ENCODE assay signal across 7 mouse cellular contexts in the genomic region with DNA sequence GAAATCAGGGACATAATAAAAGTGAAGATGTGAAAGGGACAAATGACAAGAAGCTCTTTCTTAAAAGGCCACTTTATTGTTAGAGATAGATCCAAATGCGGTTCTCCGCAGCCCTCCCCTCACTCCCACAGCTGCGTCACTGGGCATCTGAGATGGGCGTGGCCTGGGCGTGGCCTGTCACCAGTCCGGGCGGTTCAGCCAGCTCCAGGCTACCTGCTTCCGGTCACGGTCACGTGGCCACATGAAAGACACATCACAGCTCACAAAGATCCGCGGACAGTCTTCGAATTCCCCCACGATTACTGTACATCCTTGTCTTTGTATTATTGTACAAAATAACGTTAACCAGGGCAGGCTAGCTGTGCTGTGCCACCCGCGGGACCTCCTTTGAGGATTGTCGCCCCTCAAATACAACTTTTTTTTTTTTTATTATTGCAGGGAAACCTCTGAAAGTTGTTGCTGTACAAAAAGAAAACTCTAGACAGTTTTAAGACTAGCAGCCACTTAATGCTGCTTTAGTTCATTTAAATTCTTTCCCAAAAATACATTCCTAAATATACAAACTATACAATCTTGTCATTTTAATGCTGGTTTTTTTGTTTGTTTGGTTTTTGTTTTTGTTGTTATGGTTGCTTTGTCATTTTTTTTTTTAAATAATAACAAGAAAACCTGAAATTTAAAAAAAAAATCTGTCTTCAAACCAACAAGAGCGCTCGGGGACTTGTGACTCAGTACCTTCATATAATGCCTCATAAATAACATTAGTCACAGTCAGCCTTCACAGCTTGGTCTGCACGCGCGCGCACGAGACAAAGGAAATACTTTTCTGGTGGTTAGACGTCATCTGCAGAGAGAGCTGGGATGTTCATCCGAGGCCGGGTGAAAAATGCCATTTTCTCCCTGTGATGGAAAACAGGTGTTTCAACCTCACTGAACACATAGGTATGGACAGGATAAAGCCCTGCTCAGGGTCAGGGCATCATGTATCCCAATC. TPM values are rescaled to one million over a fixed set of nuclear protein-coding genes. Genes with fewer than 3 reads are reported as not detected.
DNase-seq lines count a peak whose midpoint lies in the region; ATAC-seq and TF ChIP-seq lines count a peak whose summit lies in the region.

No protein-coding gene starts in this region.

- intact Hi-C loops in heart, adult 2 months (cut with DNase I) = no loop called here

- no peaks in the 10 kb centered on the region for H3K9me3 ChIP-seq in embryonic facial prominence, embryonic 12.5 days
- H3K9me3 ChIP-seq in limb, embryonic 11.5 days (ENCODE audit: control insufficient read depth, low read length) = no peaks in the 10 kb centered on the region
- H3K9me3 ChIP-seq in midbrain, embryonic 13.5 days = no peaks in the 10 kb centered on the region

- H3K4me3 ChIP-seq in embryonic facial prominence, embryonic 12.5 days = peak overlapping the region; percentile 36
- peak overlapping the region; percentile 48 for H3K4me3 ChIP-seq in heart, adult 2 months
- no peak overlapping the region; the same call in 1 of the 2 replicates for H3K4me3 ChIP-seq in kidney, adult 2 months (ENCODE audit: insufficient read depth, low read depth, low read length)
- peak overlapping the region; percentile 23; the same call in 1 of the 2 replicates for H3K4me3 ChIP-seq in limb, embryonic 11.5 days (ENCODE audit: low read depth, low read length)
- peak overlapping the region; percentile 28 for H3K4me3 ChIP-seq in midbrain, embryonic 13.5 days (replicated peaks)
- H3K4me3 ChIP-seq in small intestine, adult 2 months (ENCODE audit: low read depth, low read length) = peak overlapping the region; percentile 58

- H3K36me3 ChIP-seq in embryonic facial prominence, embryonic 12.5 days = no peaks in the 10 kb centered on the region
- no peaks in the 10 kb centered on the region for H3K36me3 ChIP-seq in heart, adult 2 months (ENCODE audit: control insufficient read depth, insufficient read depth, low read length)
- peaks cover 2% of the 10 kb centered on the region; the same call in 1 of the 2 replicates for H3K36me3 ChIP-seq in kidney, adult 2 months (ENCODE audit: control insufficient read depth, insufficient read depth, low read length)
- H3K36me3 ChIP-seq in limb, embryonic 11.5 days (ENCODE audit: control insufficient read depth, insufficient read depth, low read length) = no peaks in the 10 kb centered on the region
- H3K36me3 ChIP-seq in midbrain, embryonic 13.5 days = peaks cover 25% of the 10 kb centered on the region
- peaks cover 11% of the 10 kb centered on the region for H3K36me3 ChIP-seq in small intestine, adult 2 months (ENCODE audit: control insufficient read depth, insufficient read depth, low read length)

- H3K27me3 ChIP-seq in embryonic facial prominence, embryonic 12.5 days = no peaks in the 10 kb centered on the region
- H3K27me3 ChIP-seq in heart, adult 2 months (ENCODE audit: control insufficient read depth, insufficient read depth, low read length) = no peaks in the 10 kb centered on the region
- no peaks in the 10 kb centered on the region for H3K27me3 ChIP-seq in kidney, adult 2 months (replicated peaks; ENCODE audit: control insufficient read depth, insufficient read depth, low read length)
- H3K27me3 ChIP-seq in limb, embryonic 11.5 days (ENCODE audit: control insufficient read depth, insufficient read depth, low read length) = no peaks in the 10 kb centered on the region
- H3K27me3 ChIP-seq in midbrain, embryonic 13.5 days = no peaks in the 10 kb centered on the region
- no peaks in the 10 kb centered on the region for H3K27me3 ChIP-seq in small intestine, adult 2 months (ENCODE audit: control insufficient read depth, insufficient read depth, low read length)

- peak overlapping the region; percentile 40 for H3K9ac ChIP-seq in embryonic facial prominence, embryonic 12.5 days
- H3K9ac ChIP-seq in heart, adult 2 months (ENCODE audit: low read depth, low read length) = peak overlapping the region; percentile 66
- H3K9ac ChIP-seq in limb, embryonic 11.5 days (ENCODE audit: low read length) = 0 out of 2 replicates have a peak overlapping the region, but pooled peaks have one; percentile 37
- H3K9ac ChIP-seq in midbrain, embryonic 13.5 days (replicated peaks) = peak overlapping the region; percentile 10; the same call in 1 of the 2 replicates

- TF ChIP-seq POLR2A in heart, adult 2 months (IDR thresholded peaks at IDR 0.05; ENCODE audit: insufficient read depth, low read depth, low read length) = peak; percentile 49
- no peak for TF ChIP-seq POLR2A in kidney, adult 2 months (IDR thresholded peaks at IDR 0.05; ENCODE audit: low read depth, low read length)
- TF ChIP-seq POLR2A in small intestine, adult 2 months (IDR thresholded peaks at IDR 0.05; ENCODE audit: low read depth, low read length) = no peak

- no peak for TF ChIP-seq CTCF in heart, adult 2 months (IDR thresholded peaks at IDR 0.05)
- no peak for TF ChIP-seq CTCF in kidney, adult 2 months (conservative IDR thresholded peaks at IDR 0.05; ENCODE audit: insufficient read depth, insufficient read length, low read depth, low read length)
- no peak for TF ChIP-seq CTCF in small intestine, adult 2 months (IDR thresholded peaks at IDR 0.05; ENCODE audit: extremely low read depth, insufficient read length, insufficient replicate concordance, low read depth, low read length)

- DNase-seq in adrenal gland, postnatal 25 days = peak; percentile 93
- DNase-seq in heart, adult 2 months = peak; percentile 90 to 93
- DNase-seq in kidney, adult 2 months = peak; percentile 92
- peak; percentile 95 for DNase-seq in limb, embryonic 11.5 days (ENCODE audit: low spot score)

- H3K4me1 ChIP-seq in embryonic facial prominence, embryonic 12.5 days = peaks cover under 1% of the 10 kb centered on the region
- no peaks in the 10 kb centered on the region; the same call in 1 of the 2 replicates for H3K4me1 ChIP-seq in heart, adult 2 months (ENCODE audit: control insufficient read depth, insufficient read depth, low read length)
- peaks cover under 1% of the 10 kb centered on the region for H3K4me1 ChIP-seq in kidney, adult 2 months (ENCODE audit: control insufficient read depth, insufficient read depth, low read length)
- 0 out of 2 replicates have a peak, but pooled peaks cover under 1% of the 10 kb centered on the region for H3K4me1 ChIP-seq in limb, embryonic 11.5 days (ENCODE audit: control insufficient read depth, insufficient read depth, low read length)
- peaks cover 10% of the 10 kb centered on the region for H3K4me1 ChIP-seq in midbrain, embryonic 13.5 days (replicated peaks)
- H3K4me1 ChIP-seq in small intestine, adult 2 months (ENCODE audit: control insufficient read depth, insufficient read depth, insufficient read length, low read length) = no peaks in the 10 kb centered on the region; the same call in 1 of the 2 replicates

- H3K4me2 ChIP-seq in embryonic facial prominence, embryonic 12.5 days (replicated peaks) = peak overlapping the region; percentile 57
- peak overlapping the region; percentile 45 for H3K4me2 ChIP-seq in limb, embryonic 11.5 days (ENCODE audit: low read depth, severe bottlenecking)
- H3K4me2 ChIP-seq in midbrain, embryonic 13.5 days (replicated peaks) = peak overlapping the region; percentile 51

- peak; percentile 77; the same call in 1 of the 2 replicates for ATAC-seq in embryonic facial prominence, embryonic 12.5 days (ENCODE audit: insufficient number of reproducible peaks, insufficient read depth, low FRiP score, low TSS enrichment)
- ATAC-seq in limb, embryonic 11.5 days (ENCODE audit: insufficient number of reproducible peaks, low FRiP score, low TSS enrichment, low read depth) = peak; percentile 88
- ATAC-seq in midbrain, embryonic 13.5 days = peak; percentile 70

- peaks cover 2% of the 10 kb centered on the region; the same call in 1 of the 2 replicates for H3K79me2 ChIP-seq in heart, adult 2 months (replicated peaks; ENCODE audit: control insufficient read depth, insufficient read depth, low read length)

- no peak overlapping the region for H3K27ac ChIP-seq in embryonic facial prominence, embryonic 12.5 days
- peak overlapping the region; percentile 18 for H3K27ac ChIP-seq in heart, adult 2 months
- no peak overlapping the region for H3K27ac ChIP-seq in kidney, adult 2 months (ENCODE audit: insufficient read depth, low read depth, low read length)
- H3K27ac ChIP-seq in limb, embryonic 11.5 days (replicated peaks; ENCODE audit: low read depth, low read length) = no peak overlapping the region
- H3K27ac ChIP-seq in midbrain, embryonic 13.5 days = 0 out of 2 replicates have a peak overlapping the region, but pooled peaks have one; percentile 2
- 0 out of 2 replicates have a peak overlapping the region, but pooled peaks have one; percentile 0 for H3K27ac ChIP-seq in small intestine, adult 2 months (ENCODE audit: insufficient read depth, low read depth, low read length)

- WGBS in embryonic facial prominence, embryonic 12.5 days = 23% methylated on average over 28 of the region's 28 CpGs
- WGBS in heart, adult 2 months = 24% methylated on average over 28 of the region's 28 CpGs
- WGBS in kidney, adult 2 months = 23% methylated on average over 28 of the region's 28 CpGs
- 24% methylated on average over 28 of the region's 28 CpGs for WGBS in limb, embryonic 11.5 days
- WGBS in midbrain, embryonic 13.5 days = 22% methylated on average over 28 of the region's 28 CpGs
- 31% methylated on average over 28 of the region's 28 CpGs for WGBS in small intestine, adult 2 months

- no peak for TF ChIP-seq EP300 in heart, adult 2 months (IDR thresholded peaks at IDR 0.05; ENCODE audit: insufficient read depth, low read depth, low read length)

RNA-seq across cellular contexts. Expression of a gene that starts 4.3 kb away (rescaled TPM):
- total RNA-seq in adrenal gland, postnatal 25 days (2021) = 66.6 and 70.8 TPM in 2 replicates
- polyA plus RNA-seq in embryonic facial prominence, embryonic 12.5 days (2016; fragmentation: Nextera tagmentation; extraction: Ambion mirVana) = 84.7 and 88.0 TPM in 2 replicates
- total RNA-seq in heart, adult 2 months (2021) = 10 to 100 TPM; 36.3 to 37.4 TPM
- polyA plus RNA-seq in heart, adult 2 months (2012; rRNA removed) = 11.7 and 21.8 TPM in 2 replicates
- 14.5 and 19.3 TPM in 2 replicates for polyA plus RNA-seq in kidney, adult 2 months (2012; rRNA removed)
- polyA plus RNA-seq in limb, embryonic 11.5 days (2014; fragmentation: Nextera tagmentation; extraction: Ambion mirVana) = 111 and 121 TPM in 2 replicates
- 74.0 and 80.0 TPM in 2 replicates for polyA plus RNA-seq in midbrain, embryonic 13.5 days (2015; fragmentation: Nextera tagmentation; extraction: Ambion mirVana)
- 5.3 and 10.0 TPM in 2 replicates for polyA plus RNA-seq in small intestine, adult 2 months (2012; rRNA removed)

RNA-seq across cellular contexts. Expression of a gene that starts 40.0 kb away (rescaled TPM):
- 0.21 TPM in 1 of 2 replicates, not detected in the other for total RNA-seq in adrenal gland, postnatal 25 days (2021)
- 1.3 and 1.5 TPM in 2 replicates for polyA plus RNA-seq in embryonic facial prominence, embryonic 12.5 days (2016; fragmentation: Nextera tagmentation; extraction: Ambion mirVana)
- not detected for total RNA-seq in heart, adult 2 months (2021)
- polyA plus RNA-seq in heart, adult 2 months (2012; rRNA removed) = 0.12 TPM in 1 of 2 replicates, not detected in the other
- 0.05 TPM in 1 of 2 replicates, not detected in the other for polyA plus RNA-seq in kidney, adult 2 months (2012; rRNA removed)
- polyA plus RNA-seq in limb, embryonic 11.5 days (2014; fragmentation: Nextera tagmentation; extraction: Ambion mirVana) = not detected in 2 replicates
- polyA plus RNA-seq in midbrain, embryonic 13.5 days (2015; fragmentation: Nextera tagmentation; extraction: Ambion mirVana) = 8.6 and 13.2 TPM in 2 replicates
- 0.08 and 0.10 TPM in 2 replicates for polyA plus RNA-seq in small intestine, adult 2 months (2012; rRNA removed)

Comparison
In these comparisons a context has a peak if more than half of its experiments do, and no peak if none do; other contexts are left out.
1. H3K27ac ChIP-seq: peak in heart, adult 2 months (single experiment), midbrain, embryonic 13.5 days (single experiment) and small intestine, adult 2 months (single experiment); none in embryonic facial prominence, embryonic 12.5 days (single experiment), kidney, adult 2 months (single experiment) and limb, embryonic 11.5 days (single experiment).
2. H3K9ac ChIP-seq: peak in every context shown above with its lines; median percentile 66 in heart, adult 2 months; 40 in embryonic facial prominence, embryonic 12.5 days; 37 in limb, embryonic 11.5 days; 10 in midbrain, embryonic 13.5 days.
3. Peak in every context shown above with its lines, with median percentiles within 50 percentile points of each other: DNase-seq, ATAC-seq and H3K4me2 ChIP-seq.